Mouse (Mus musculus) stomach, postnatal 0 days (tissue): ENCODE data around the gene Ptprg.

Source experiments
- CTCF ChIP-seq: IDR thresholded peaks from 2 replicates; pipeline ENCODE4 v1.5.1; 2016; ENCODE audit warnings: antibody characterized with exemption, low read depth, mild to moderate bottlenecking, moderate library complexity
- EP300 ChIP-seq: optimal IDR thresholded peaks from 2 replicates; pipeline ENCODE3; 2016; ENCODE audit warnings: antibody characterized with exemption

GRCm38 (mm10) chr14:12161738-12162310 is 608.5 kb downstream of the Ptprg start:
- TF ChIP-seq CTCF (no peak), EP300 (no peak)
